Mouse (Mus musculus): ENCODE measurements around the gene Nr5a2. TPM values are rescaled to one million over a fixed set of nuclear protein-coding genes. Genes with fewer than 3 reads are reported as not detected.

Gene Nr5a2
- total RNA-seq (2022): not detected

DNA sequence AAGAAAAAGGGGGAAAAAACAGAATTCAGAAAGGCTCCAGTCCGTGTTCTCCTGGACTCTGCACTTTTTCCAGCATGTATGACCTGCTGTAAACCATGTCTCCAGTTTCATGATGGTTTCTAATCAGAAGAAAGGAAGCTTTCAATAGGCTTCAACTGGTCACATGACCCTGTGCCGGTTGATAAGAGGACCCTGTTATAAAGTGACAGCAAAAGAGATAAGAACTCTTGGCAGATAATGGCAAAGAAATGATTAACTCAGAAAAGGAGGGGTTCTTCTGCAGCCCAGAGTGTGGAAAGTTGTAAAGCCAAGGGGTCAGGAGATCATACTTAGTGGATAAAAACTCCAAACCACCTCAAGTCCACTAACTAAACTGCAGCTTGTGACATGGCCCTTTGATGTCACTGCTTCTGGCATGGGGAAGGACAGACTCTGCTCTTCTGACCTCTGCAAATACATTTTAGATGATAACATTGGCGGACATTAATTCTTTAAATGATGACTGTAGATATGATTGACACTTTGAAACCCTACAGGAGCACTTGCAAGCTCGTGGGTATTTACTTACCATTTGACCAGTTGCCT is at the start of gene Nr5a2:
Gene Nr5a2 (minus strand): TSS at position 21 of the 585 bp plus-strand sequence.
- no peak for DNase-seq (ENCODE audit: low spot score in 2 of 2)

DNA sequence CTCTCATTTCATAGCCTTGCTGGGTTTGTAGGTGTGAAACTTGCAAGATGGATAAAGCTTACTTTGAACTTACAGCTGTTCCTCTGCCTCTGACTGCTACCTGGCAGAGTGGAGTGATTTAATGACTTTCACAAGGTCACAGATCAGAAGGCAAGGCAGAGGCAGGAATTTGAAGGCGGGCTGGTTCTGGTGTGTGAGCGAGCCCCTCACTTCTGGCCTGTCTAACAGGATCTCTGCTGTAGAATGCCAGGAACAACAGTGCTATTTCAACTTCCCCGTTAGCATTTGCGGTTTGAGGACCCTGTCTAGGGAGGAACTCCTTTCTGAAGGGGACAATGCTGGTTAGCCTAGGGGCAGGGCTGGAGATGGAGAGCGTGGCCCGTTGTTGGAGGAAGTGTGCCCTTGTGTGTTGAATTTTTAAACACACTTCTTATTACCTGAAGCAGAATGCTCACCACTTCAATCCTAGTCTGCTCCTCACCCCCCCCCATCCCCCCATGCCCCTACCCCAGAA is 48.5 kb upstream of the Nr5a2 start:
- DNase-seq (ENCODE audit: low spot score in 2 of 2): no peak

- DNase-seq (ENCODE audit: low spot score in 2 of 2): no peak
These were observed 43.6 kb upstream of the Nr5a2 start for GRCm38 (mm10) chr1:137003816-137004215.

DNA sequence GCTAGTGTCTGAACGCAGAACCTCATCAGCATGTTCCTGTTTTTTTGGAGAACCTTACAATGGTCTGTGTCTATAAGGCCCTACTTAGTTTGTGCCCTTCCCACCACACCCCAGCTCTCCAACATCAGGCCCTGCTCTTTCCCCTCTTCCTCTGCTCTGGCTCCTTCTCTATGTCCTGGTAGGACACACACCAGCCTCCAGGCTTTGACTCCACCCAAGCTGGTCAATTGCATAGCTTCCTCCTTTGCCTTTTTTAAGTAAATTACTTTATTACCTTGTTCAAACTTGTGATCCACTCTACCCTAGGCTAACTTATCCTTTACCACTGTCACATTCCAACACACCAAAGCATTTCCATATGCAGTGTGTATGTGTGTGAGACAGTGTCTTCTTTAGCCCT is 42.9 kb upstream of the Nr5a2 start:
- DNase-seq (ENCODE audit: low spot score in 2 of 2): no peak

DNA sequence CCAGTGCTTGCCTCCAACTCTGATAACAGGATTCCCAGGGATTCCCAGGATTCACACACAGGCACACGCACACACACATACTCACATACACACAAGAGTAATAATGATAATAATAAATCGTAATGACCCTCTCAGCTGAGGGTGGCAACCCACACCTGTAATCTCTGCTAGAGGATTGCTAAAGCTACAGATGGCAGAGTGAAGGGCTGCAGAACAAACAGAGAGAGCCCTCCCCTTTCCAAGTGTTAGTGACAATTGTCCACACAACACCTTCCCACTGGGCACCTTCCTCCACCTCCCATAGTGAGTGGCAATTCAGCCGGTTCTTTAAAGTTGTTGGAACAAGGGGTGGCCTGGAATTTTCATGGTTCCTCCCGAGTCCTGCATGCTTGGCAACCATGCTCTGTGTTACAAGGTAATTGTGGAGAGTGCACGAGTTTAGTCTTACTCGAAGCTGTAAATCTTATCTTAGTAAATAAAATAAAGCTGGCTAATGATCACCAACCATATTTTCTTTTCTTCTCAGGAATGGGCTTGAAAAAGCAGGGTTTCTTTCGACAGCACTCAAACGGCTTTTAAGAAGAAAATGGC is 31.6 kb upstream of the Nr5a2 start:
- DNase-seq (ENCODE audit: low spot score in 2 of 2): no peak

DNA sequence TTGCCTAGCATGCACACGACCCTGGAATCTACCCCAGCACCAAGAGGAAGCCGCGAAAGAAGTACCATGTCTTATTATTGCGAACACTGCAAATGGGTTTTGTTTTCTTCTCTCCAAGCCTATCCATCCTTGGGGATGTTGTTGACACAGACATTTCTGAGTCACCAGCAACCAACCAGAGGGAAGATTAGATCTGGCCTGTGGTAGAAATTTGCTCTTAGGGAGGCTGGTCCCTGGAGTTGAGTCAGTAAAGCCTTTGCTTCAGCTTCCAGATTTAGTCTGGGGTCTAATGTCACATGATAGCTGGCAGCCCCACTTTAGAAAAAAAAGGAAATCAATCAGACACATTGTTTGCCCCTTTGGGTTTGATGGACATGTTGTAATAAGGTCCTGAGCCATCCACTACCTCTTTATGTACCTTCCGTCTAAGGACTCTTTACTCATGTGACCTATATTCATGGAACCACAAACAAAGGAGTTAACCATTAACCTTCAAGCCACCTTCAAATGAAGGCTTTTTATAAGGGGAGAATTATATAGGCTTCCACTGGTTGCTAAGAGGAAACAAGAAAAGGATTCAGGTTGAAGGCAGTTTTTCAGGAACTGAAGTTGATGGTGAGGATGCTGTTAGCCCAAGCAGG is 20.1 kb upstream of the Nr5a2 start:
- DNase-seq (ENCODE audit: low spot score in 2 of 2): no peak

GRCm38 (mm10) chr1:136977867-136978266 is 17.6 kb upstream of the Nr5a2 start:
- no peak for DNase-seq (ENCODE audit: low spot score in 2 of 2)

- no peak for DNase-seq (ENCODE audit: low spot score in 2 of 2)
These were observed 13.8 kb upstream of the Nr5a2 start for GRCm38 (mm10) chr1:136974040-136974439.

DNA sequence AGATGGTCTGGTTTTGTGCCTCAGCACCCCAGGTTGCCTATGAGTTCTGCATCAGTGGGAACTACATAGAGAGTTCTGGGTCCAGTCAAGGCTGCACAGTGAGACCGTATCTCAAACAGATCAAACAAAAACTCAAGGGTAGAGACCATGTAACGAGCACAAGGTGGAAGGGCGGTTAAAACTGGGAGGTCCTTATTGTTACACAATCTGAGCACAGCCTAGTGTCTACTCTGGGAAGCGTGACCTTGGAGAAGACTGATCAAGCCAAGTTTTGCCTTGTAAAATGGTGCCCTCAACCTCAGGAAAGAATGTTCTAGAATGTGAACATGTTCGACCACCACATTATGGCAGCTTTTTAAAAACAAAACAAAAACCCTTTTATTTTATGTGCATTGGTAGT is 12.8 kb upstream of the Nr5a2 start:
- no peak for DNase-seq (ENCODE audit: low spot score in 2 of 2)

DNA sequence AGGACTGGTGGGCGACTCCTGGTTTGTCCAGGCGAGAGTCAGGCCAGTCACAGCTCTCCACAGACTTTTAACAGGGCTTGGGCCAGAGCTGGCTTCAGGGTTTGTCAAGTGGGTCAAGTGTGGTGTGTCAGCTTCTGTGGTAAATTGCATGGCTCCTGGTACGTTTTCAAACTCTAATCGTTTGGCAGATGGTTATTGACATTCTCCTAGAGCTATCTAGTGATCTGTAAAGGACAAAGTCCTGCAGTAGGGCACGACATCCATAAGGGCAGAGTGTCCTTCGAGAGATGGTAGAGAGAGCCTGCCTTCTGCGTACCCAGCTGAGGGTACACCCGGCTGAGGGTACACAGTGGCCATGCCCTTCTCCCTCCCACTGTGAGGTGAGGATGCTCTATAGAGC is 10.7 kb upstream of the Nr5a2 start:
- DNase-seq (ENCODE audit: low spot score in 2 of 2): no peak

DNA sequence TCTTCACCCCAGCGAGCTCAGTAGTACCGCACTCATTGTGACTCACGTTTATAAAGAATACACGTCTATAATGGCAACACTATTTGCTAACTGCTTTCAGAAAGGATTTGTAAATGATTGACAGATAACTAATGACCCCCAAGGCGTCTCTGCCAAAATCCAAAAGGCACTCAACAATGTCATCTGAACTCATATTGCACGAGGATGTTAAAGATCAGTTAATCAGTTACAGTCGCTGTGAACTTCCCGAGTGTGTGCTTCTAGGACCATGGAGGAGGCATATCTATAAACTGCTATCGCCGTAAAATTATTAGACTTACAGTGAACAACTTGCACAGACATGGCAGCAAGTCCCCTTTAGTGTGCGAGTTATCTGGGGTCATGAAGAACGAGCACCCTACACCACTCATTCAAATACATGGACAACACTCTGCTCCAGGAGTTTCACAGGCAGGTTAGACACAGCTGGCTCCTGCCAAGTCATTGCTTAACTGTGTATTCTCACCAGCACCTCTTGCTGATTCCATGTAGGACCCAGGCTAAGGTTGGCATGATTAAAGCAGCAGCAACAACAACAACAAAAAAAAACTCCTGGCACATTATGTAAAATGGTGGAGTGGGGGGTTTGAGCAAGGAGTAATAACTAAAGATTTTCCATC is 6.6 kb upstream of the Nr5a2 start:
- DNase-seq (ENCODE audit: low spot score in 2 of 2): no peak

DNA sequence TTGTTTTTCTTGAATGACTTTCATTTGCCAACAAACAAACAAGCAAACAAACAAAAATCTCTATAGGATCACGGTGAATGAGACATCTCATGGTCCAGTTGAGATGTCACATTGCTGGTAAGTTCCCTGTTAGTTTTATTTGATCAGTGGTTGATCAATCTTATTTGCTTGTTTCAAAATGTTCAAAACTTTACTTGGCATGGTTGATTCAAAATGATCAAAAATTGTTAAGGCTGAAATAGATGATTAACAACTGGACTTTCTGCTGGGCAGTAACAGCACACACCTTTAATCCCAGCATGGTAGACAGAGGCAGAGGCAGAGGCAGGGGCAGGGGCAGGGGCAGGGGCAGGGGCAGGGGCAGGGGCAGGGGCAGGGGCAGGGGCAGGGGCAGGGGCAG is 757 bp downstream of the Nr5a2 start:
- no peak for DNase-seq (ENCODE audit: low spot score in 2 of 2)

DNA sequence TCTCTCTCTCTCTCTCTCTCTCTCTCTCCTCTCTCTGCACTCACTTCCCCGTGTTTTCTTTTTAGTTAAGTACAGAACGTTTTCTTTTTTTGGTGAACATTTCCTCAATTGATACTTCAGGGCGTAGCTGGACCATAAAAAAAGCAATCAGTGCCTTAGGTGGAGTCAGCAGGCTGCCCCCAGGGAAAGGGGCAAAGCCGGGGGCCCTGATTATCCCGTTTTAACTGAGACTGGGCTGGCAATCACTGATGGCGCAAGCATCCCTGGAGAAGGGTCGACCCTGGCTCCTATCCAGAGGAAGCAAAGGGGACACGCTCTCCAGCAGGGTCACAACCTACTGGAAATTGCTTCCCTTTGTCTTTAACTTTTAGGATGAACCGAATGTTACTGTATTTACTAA is 1.6 kb downstream of the Nr5a2 start:
- no peak for DNase-seq (ENCODE audit: low spot score in 2 of 2)

DNA sequence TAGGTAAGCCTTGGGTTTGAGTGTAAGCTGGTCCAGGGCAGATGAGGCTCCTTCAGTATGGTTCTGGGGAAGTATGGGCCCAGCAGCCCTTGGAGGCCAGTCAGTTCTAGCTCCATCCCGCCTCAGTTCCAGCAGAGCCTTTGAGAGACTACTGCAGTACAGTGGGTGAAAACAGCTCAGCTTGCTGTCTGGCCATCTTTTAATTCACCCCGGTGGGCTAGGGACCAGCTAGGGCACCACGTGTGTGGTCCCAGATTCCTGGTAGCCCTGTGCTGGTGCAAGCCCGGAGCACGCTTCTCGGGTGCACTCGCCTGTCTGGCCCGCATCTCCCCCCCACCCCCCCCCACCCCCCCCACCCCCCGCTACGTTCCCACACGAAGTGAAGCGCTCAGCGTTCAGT is 2.1 kb downstream of the Nr5a2 start:
- DNase-seq (ENCODE audit: low spot score in 2 of 2): no peak

- no peak for DNase-seq (ENCODE audit: low spot score in 2 of 2)
These were observed 2.6 kb downstream of the Nr5a2 start for GRCm38 (mm10) chr1:136957696-136958095.

DNA sequence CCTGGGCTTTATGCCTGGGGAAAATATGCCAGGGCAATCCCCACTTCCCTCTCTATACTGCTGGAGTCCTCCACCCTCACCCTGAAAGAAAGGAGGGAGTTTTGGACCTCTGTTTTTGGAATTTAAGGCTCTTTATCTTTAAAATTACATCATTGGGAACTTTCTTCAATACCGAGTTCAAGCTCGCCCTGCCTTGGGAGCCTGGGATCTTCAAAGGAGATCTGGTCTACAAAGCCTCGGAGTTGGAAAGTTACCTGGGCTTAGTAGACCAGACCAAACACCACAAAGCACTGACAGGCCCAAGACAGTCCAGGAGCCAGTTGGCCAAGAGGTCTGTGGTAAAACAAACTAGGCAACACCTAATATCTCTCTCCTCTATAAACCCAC is 6.1 kb downstream of the Nr5a2 start:
- no peak for DNase-seq (ENCODE audit: low spot score in 2 of 2)

DNA sequence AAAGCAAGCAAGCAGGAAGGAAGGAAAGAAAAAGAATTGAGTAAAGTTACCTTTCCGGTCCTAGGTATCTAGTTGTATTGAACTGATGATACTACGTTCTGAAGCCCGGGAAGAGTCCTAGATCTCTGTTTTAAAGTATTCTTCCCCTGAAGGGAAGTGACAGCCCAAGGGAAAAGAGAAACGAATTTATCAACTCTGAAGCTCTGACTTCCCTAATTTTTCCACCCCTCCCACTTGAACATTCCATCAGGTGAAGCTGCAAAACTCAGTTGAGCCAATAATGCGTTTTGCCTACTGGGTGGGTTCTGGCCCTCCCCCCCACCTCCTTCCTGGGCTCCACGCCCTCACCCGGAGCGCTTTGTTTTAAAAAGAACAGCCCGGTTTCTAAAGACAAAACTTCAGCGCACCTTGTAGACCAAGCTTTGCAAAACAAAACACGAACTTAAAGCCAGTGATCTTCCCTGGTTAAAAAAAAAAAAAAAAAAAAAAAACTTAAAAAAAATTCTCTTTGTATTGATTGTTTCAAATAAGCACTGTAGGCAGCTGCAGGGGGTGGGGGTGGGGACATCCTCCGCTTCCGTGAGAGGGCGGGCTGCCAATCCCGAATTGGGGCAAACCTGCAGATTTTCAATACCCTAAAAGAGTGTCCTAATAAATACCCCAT is 6.7 kb downstream of the Nr5a2 start:
- no peak for DNase-seq (ENCODE audit: low spot score in 2 of 2)

DNA sequence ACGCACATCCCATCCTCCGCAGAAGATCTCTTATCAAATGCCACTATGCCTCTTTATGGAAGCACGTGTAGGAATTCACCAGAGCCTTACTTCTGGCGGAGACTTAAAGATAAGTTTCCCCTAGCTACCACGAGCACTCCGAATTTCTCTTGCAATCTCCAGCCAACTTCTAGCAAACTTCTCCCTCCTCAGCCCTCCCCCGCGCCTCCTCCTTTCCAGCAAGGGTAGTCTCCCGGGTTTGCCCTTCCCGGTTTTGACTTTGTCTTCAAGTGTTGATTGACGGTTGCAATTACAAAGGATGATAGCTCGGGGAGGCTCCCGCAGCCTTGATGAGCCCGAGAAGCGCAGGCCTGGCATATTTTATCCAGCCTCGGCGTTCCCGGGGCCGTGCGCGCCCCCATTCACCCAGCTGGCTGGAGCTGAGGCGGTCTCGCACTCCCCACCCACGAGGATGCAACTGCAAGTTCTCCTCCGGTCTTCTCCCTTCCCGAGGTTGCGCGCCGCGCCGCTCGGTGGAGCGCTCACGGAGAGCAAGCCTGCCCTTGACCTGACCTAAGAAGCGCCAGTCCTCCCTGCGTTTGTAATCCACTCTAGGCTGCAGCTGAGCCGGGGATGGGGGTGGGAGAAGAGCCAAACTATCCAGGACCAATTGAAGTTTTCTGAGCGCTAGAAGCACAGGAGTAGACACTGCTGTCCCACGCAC is 7.5 kb downstream of the Nr5a2 start:
- DNase-seq (ENCODE audit: low spot score in 2 of 2): no peak

GRCm38 (mm10) chr1:136951946-136952531 is 8.2 kb downstream of the Nr5a2 start:
- DNase-seq (ENCODE audit: low spot score in 2 of 2): no peak

DNA sequence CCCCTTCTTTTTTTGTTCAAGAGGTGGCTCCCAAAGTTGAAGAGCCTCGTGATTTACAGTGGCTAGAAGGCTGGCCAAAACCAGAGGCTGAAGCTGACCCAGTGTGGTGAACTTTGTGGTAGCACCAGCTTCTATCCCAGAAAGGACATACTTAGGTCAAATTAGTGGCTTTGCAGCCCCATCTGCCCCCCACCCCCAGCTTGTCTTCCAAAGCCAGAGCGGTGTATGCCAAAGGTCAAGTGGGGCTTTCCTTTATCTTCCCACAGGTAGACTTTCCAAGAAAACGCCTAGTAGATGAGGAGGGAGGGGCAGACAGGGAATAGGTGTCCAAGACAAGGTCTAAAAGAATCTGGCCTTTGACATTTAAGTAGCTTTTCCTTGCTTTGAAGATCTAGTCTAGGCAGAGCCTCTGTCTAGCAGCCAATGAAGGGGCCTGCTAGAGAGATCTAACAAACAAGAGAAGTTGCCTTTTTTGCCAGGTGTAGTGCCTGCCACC is 9.0 kb downstream of the Nr5a2 start:
- DNase-seq (ENCODE audit: low spot score in 2 of 2): no peak

GRCm38 (mm10) chr1:136949323-136949741 is 10.9 kb downstream of the Nr5a2 start:
- DNase-seq (ENCODE audit: low spot score in 2 of 2): no peak
